Mouse (Mus musculus): ENCODE measurements at regions not wholly inside any gene's neighbourhood (a gene's known extent, or its start where the extent isn't known, plus 50 kb on each side); places are given as distances from the start of the nearest gene placed in this dataset.

GRCm38 (mm10) chr12:12850681-12851080 is 91.0 kb downstream of the Mycn start:
- TF ChIP-seq CTCF (IDR thresholded peaks at IDR 0.05; ENCODE audit: low read depth): no peak
- no peak for TF ChIP-seq EP300 (IDR thresholded peaks at IDR 0.05; ENCODE audit: low read depth)

Measured in liver, postnatal 0 days (tissue).